Mouse (Mus musculus) CH12.LX (cell line): Measurements from ENCODE around the gene Spib.

Experiments used
- CTCF ChIP-seq, 2 experiments: IDR thresholded peaks in 1 of 2; conservative IDR thresholded peaks in 1 of 2; 2 replicates each; pipeline ENCODE4 v1.5.1; 2011 to 2012; ENCODE audit warnings: low read depth in 2 of 2, low read length in 2 of 2, improper control_type of control experiment in 1 of 2, inconsistent platforms in 1 of 2, mild to moderate bottlenecking in 1 of 2, moderate library complexity in 1 of 2
- EP300 ChIP-seq: IDR thresholded peaks from 2 replicates; pipeline ENCODE4 v1.6.1; 2011; ENCODE audit warnings: low read length, improper control_type of control experiment
- IRF4 ChIP-seq: IDR thresholded peaks from 2 replicates; pipeline ENCODE4 v1.6.1; 2014; ENCODE audit warnings: low read depth, mild to moderate bottlenecking, inconsistent platforms, low read length, improper control_type of control experiment
- MAFK ChIP-seq: IDR thresholded peaks from 2 replicates; pipeline ENCODE4 v1.6.1; 2011; ENCODE audit warnings: low read length, improper control_type of control experiment; ENCODE audit not compliant: insufficient replicate concordance
- POLR2A ChIP-seq: IDR thresholded peaks from 2 replicates; pipeline ENCODE4 v1.6.1; 2011; ENCODE audit warnings: low read depth, mild to moderate bottlenecking, improper control_type of control experiment, low read length
- SIN3A ChIP-seq: IDR thresholded peaks from 2 replicates; pipeline ENCODE4 v1.6.1; 2012; ENCODE audit warnings: low read length, improper control_type of control experiment, inconsistent platforms
- TCF12 ChIP-seq: IDR thresholded peaks from 2 replicates; pipeline ENCODE4 v1.6.1; 2014; ENCODE audit warnings: low read depth, mild to moderate bottlenecking, inconsistent platforms, low read length, improper control_type of control experiment
- USF2 ChIP-seq: conservative IDR thresholded peaks from 2 replicates; pipeline ENCODE4 v1.6.1; 2011; ENCODE audit warnings: low read depth, low read length, improper control_type of control experiment
- ZMIZ1 ChIP-seq: IDR thresholded peaks from 2 replicates; pipeline ENCODE4 v1.6.1; 2012; ENCODE audit warnings: low read depth, mild to moderate bottlenecking, inconsistent platforms, low read length, improper control_type of control experiment

- TF ChIP-seq USF2 (no peak), ZMIZ1 (no peak), POLR2A (no peak), CTCF (conservative IDR thresholded peaks at IDR 0.05 in 1 of 2, IDR thresholded peaks at IDR 0.05 in 1 of 2; ENCODE audit: low read depth in 2 of 2, low read length in 2 of 2) (no peak), MAFK (no peak), EP300 (no peak), SIN3A (no peak), TCF12 (no peak), IRF4 (no peak)
Observed at GRCm38 (mm10) chr7:44491391-44491790, 40.5 kb downstream of the Spib start.
